Mouse (Mus musculus): ENCODE measurements around the gene Cd164. TPM values are rescaled to one million over a fixed set of nuclear protein-coding genes. Genes with fewer than 3 reads are reported as not detected.

Gene Cd164
- total RNA-seq, 2 experiments from 2014 or later: 66.5 to 67.8 TPM

GRCm38 (mm10) chr10:41537226-41537982 lies 18.2 kb downstream of the Cd164 start:
- TF ChIP-seq CTCF (IDR thresholded peaks at IDR 0.05): no peak
- no peak for DNase-seq (ENCODE audit: extremely low spot score in 1 of 2, low spot score in 2 of 2)
- intact Hi-C loops (cut with DNase I): no loop called here
- H3K4me3 ChIP-seq: no peak overlapping the region
- H3K27ac ChIP-seq: no peak overlapping the region

- H3K4me3 ChIP-seq: no peak overlapping the region
- no peak for TF ChIP-seq CTCF (IDR thresholded peaks at IDR 0.05)
- intact Hi-C loops (cut with DNase I): no loop called here
- no peak for DNase-seq (ENCODE audit: extremely low spot score in 1 of 2, low spot score in 2 of 2)
- no peak overlapping the region for H3K27ac ChIP-seq
Measured at GRCm38 (mm10) chr10:41537983-41538330, 18.7 kb downstream of the Cd164 start.

- intact Hi-C loops (cut with DNase I): no loop called here
- Histone ChIP-seq H3K4me3 (no peak overlapping the region), H3K27ac (no peak overlapping the region)
- no peak for TF ChIP-seq CTCF (IDR thresholded peaks at IDR 0.05)
- no peak for DNase-seq (ENCODE audit: extremely low spot score in 1 of 2, low spot score in 2 of 2)
Measured at GRCm38 (mm10) chr10:41538986-41539385, 19.8 kb downstream of the Cd164 start.

GRCm38 (mm10) chr10:41542057-41542456 lies 22.8 kb downstream of the Cd164 start:
- intact Hi-C loops (cut with DNase I): no loop called here
- no peak for TF ChIP-seq CTCF (IDR thresholded peaks at IDR 0.05)
- no peak for DNase-seq (ENCODE audit: extremely low spot score in 1 of 2, low spot score in 2 of 2)

GRCm38 (mm10) chr10:41543439-41543838 lies 24.2 kb downstream of the Cd164 start:
- intact Hi-C loops (cut with DNase I): no loop called here
- TF ChIP-seq CTCF (IDR thresholded peaks at IDR 0.05): no peak

More at GRCm38 (mm10) chr10:41542057-41542456, 22.8 kb downstream of the Cd164 start:
- no peak overlapping the region for H3K27ac ChIP-seq
- H3K4me3 ChIP-seq: no peak overlapping the region

GRCm38 (mm10) chr10:41543844-41544243 lies 24.6 kb downstream of the Cd164 start:
- H3K27ac ChIP-seq: no peak overlapping the region
- DNase-seq (ENCODE audit: extremely low spot score in 1 of 2, low spot score in 2 of 2): no peak
- no peak overlapping the region for H3K4me3 ChIP-seq
- intact Hi-C loops (cut with DNase I): no loop called here
- TF ChIP-seq CTCF (IDR thresholded peaks at IDR 0.05): no peak

More at GRCm38 (mm10) chr10:41543439-41543838, 24.2 kb downstream of the Cd164 start:
- no peak for DNase-seq (ENCODE audit: extremely low spot score in 1 of 2, low spot score in 2 of 2)
- Histone ChIP-seq H3K27ac (no peak overlapping the region), H3K4me3 (no peak overlapping the region)

- intact Hi-C loops (cut with DNase I): no loop called here
- no peak overlapping the region for H3K4me3 ChIP-seq
- no peak for TF ChIP-seq CTCF (IDR thresholded peaks at IDR 0.05)
Measured at GRCm38 (mm10) chr10:41544481-41545190, 25.4 kb downstream of the Cd164 start.

GRCm38 (mm10) chr10:41545224-41545755 lies 26.1 kb downstream of the Cd164 start:
- DNase-seq (ENCODE audit: extremely low spot score in 1 of 2, low spot score in 2 of 2): no peak
- H3K27ac ChIP-seq: no peak overlapping the region
- TF ChIP-seq CTCF (IDR thresholded peaks at IDR 0.05): no peak
- no peak overlapping the region for H3K4me3 ChIP-seq
- intact Hi-C loops (cut with DNase I): no loop called here

More at GRCm38 (mm10) chr10:41544481-41545190, 25.4 kb downstream of the Cd164 start:
- no peak overlapping the region for H3K27ac ChIP-seq
- no peak for DNase-seq (ENCODE audit: extremely low spot score in 1 of 2, low spot score in 2 of 2)

GRCm38 (mm10) chr10:41546396-41547165 lies 27.4 kb downstream of the Cd164 start:
- intact Hi-C loops (cut with DNase I): no loop called here
- no peak overlapping the region for H3K4me3 ChIP-seq
- H3K27ac ChIP-seq: no peak overlapping the region
- no peak for DNase-seq (ENCODE audit: extremely low spot score in 1 of 2, low spot score in 2 of 2)
- no peak for TF ChIP-seq CTCF (IDR thresholded peaks at IDR 0.05)

- no peak for TF ChIP-seq CTCF (IDR thresholded peaks at IDR 0.05)
- no peak for DNase-seq (ENCODE audit: extremely low spot score in 1 of 2, low spot score in 2 of 2)
- no peak overlapping the region for H3K27ac ChIP-seq
- no peak overlapping the region for H3K4me3 ChIP-seq
- intact Hi-C loops (cut with DNase I): no loop called here
Measured at GRCm38 (mm10) chr10:41550711-41551110, 31.5 kb downstream of the Cd164 start.

GRCm38 (mm10) chr10:41552319-41552718 lies 33.1 kb downstream of the Cd164 start:
- TF ChIP-seq CTCF (IDR thresholded peaks at IDR 0.05): no peak
- intact Hi-C loops (cut with DNase I): no loop called here
- no peak for DNase-seq (ENCODE audit: extremely low spot score in 1 of 2, low spot score in 2 of 2)
- Histone ChIP-seq H3K27ac (no peak overlapping the region), H3K4me3 (no peak overlapping the region)

Measured in left cerebral cortex, adult 2 months (tissue).